Mouse (Mus musculus) inflammation-experienced regulatory T-cells, adult 6 months (primary cell): ENCODE data around the gene Dpf1. TPM values are rescaled to one million over a fixed set of nuclear protein-coding genes. Genes with fewer than 3 reads are reported as not detected.
A peak's percentile ranks its signal among the peaks of the same experiment; 100 is the strongest.

Experiments
- ATAC-seq: one replicate; pipeline ENCODE4 v1.8.0; 2017
- polyA plus RNA-seq, 3 experiments: library from polyadenylated mRNA; unstranded; fragments of 100-300 nt; shearing (Covaris generic); gene quantifications; one replicate each; pipeline ENCODE4 v1.2.1; 2017

Dpf1 gene
- polyA plus RNA-seq, 3 experiments from 2014 or later: 0.13 to 1.2 TPM; not detected in 1

GRCm38 (mm10) chr7:29288942-29289638, 14.7 kb upstream of the Dpf1 start, which contains the start of gene Ppp1r14a:
Gene Ppp1r14a, plus strand, starts transcription at chr7:29289308.
- ATAC-seq: no peak

- no peak for ATAC-seq
These were observed 13.9 kb upstream of the Dpf1 start for GRCm38 (mm10) chr7:29289856-29290255.

GRCm38 (mm10) chr7:29290691-29291485, 12.9 kb upstream of the Dpf1 start:
- no peak for ATAC-seq

DNA sequence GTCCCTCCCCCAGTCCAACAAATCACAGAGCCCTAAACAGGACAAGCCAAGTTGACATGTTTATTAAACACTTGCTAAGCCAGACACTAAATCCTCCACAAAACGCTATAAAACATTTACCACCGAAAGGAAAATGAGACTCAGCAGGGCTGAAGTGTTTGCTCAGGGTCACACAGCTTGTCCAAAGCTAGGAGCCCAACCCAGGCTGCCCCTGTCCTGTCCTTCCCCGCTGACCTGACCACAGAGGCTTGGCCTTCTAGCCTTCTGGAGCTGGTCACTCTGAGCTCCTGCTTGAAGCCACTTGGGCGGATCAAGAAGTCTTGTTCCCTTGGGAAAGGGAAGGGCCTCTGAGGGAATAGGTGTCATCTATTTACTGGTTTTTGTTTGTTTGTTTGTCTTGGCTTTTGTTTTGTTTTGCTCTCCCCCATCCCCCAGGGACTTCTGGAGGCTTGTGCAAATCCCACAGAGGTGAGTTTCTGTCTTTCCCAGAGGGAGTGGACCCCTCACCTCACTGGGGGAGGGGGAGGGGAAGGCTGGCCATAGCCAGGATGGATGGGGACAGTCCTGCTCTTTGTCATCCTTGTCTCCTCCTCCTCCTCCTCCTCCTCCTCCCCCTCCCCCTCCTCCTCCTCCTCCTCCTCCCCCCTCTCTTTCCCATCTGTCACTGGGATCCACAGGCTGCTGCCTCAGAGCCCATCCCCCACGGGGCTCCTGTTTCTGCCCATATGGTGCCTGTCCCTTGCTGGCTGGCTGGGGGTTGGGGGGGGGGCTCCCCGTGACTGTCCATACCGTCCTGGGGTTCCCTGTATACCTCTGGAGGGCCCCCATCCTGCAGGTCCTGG, 11.9 kb upstream of the Dpf1 start:
- no peak for ATAC-seq

GRCm38 (mm10) chr7:29292458-29293098, 11.2 kb upstream of the Dpf1 start:
- ATAC-seq: no peak

DNA sequence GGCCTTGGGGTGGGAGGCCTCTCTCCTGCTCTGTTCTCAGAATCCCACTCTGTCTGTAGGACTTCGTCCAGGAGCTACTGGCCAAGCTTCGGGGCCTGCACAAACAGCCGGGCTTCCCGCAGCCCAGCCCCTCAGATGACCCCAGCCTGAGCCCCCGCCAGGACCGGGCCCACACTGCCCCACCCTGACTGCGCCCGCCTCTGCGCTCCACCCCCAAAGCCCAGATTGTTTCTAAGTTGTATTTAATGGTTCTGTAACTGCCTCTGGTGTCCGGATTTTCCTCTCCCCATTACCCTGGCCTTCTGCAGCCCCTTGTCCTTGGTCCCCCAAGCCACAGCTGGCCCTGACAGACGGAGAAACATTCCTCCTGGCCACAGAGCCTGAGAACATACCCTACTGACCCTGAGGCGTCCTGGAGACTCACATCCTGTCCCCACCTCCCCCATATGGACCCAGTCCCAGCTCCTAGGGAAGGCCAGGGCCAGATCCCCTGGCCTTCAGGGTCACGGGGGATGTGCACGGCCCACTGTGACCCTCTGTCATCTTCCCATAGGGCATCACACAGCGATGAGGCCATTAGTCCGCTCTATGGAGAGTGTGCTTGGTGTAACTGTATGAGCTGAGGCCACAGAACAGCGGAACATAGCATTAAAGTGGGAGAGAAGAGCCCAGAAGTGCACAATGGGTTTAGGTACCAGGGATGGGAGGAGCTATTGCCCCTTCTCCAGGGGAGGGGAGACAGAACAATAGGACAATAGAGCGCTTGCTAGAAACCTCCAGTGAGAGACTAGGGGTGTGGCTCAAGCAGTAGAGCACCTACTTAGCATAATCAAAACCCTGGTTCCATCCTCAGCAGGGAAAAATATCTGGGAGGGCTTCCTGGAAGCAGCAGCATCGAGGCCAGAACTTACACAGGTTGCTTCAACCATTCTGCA, 10.4 kb upstream of the Dpf1 start:
- ATAC-seq: no peak

GRCm38 (mm10) chr7:29294111-29294761, 9.5 kb upstream of the Dpf1 start:
- ATAC-seq: no peak

- ATAC-seq: no peak
These were observed 7.7 kb upstream of the Dpf1 start for GRCm38 (mm10) chr7:29295861-29296647.

- ATAC-seq: peak; percentile 78
These were observed 6.8 kb upstream of the Dpf1 start for GRCm38 (mm10) chr7:29296998-29297397.

DNA sequence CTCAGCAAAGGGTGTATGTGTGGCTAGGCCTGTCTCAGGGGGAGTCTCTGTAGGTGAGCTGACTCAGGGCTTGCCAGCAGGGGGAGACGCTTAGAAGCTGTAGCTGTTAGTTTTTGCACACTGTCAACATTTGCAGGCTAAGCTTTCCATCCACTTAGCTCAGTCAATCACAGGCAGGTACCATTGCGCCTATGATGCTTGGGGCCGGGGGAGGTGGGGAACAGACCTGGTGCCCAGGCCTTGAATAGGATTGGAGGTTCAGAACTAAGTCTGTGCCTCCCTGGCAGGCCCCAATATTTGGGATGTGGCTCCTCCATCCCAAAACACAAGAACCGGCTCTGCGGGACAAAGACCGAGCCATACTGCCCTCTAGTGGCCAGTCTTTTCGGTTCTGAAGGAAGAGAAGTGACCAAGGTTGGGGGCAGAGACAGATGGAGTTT, 2.6 kb upstream of the Dpf1 start:
- ATAC-seq: no peak

DNA sequence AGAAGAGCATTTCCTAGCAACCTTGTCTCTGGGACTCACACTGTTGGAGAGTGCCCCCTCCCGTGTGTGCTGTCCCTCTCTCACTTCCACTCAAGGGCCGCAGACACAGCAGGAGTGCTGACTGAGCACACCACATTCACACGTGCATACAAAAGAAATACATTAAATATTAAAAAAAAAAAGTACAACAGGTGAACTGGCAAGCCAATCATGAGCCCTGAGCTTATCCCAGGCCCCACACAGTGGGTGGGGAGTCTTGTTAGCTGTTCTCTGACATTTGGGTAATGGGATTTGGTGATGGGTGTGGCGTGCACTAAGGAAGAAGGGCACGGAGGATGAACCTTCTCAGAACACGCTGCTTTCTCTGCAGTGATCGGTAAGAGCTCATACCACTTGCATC, 1.1 kb upstream of the Dpf1 start:
- ATAC-seq: no peak

- ATAC-seq: no peak
These were observed 912 bp downstream of the Dpf1 start for GRCm38 (mm10) chr7:29304463-29305262.

DNA sequence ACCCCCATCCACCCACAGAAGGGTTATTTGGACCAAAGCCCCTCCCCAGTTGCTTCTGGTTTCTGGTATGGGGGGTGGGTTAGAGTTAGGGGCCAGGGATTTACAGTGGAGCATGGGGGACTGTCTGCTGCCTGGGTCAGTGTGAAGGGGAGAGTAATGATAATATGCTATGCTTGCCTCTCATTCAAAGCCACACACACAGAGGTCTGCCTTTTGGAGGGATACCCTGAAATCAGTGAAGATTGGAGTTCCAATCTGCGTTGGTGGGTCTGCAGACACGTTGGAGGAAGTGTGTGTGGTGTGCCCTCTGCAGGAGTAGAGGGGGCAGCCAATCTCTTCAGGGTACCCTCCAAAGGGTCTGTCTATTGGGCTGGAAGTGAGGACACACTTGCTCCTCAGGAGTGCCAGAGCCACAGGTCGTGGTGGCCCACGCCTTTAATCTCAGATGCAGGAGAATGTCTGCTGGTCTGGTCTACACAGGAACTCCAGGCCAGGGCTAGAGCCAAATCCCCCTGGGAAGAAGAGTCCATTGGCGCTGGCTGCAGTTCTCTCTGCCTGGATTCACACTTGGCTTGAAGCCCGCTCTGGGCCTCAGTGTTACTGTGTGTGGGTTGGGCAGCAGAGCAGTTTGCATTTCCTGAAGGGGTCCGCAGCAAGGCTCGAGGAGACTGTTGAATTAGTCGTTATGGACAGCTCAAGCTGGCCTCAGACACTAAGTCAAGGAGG, 1.7 kb downstream of the Dpf1 start:
- ATAC-seq: no peak

GRCm38 (mm10) chr7:29306108-29306507, 2.4 kb downstream of the Dpf1 start:
- ATAC-seq: no peak

- no peak for ATAC-seq
These were observed 2.9 kb downstream of the Dpf1 start for GRCm38 (mm10) chr7:29306619-29307018.

DNA sequence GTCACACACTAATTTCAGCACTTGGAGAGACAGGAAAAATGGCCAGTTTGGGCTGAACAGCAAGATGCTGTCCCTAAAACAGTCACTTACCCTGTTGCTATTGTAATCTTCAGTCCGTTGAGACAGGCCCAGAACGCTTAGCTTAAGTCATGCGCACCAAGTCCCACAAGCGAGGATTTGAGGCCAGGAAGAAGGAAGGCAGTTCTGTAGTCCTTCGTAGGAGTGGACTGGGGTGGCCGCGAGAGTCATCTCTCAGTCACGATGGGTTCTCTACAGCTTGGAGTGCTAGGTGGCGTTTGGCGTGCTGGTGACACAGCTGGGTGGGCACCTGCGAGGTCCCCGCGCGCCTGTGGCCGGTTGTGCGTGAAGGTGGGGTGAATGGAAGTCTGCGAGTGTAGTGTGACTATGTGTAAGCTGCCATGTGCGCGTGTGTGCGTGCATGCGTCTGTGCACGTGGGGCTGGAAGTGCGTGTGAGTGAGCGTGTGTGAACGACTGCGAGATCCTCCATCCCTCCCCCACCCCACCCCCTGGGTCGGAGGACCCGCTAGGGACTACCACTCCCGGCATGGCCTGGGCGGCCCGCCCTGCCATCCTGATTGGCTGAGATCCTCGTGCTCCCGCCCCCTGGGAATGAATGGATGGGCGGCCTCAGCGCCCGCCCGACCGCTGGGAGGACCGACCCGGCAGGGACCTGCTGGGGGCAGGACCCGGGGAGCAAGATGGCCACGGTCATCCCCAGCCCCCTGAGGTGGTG, 3.8 kb downstream of the Dpf1 start:
- ATAC-seq: peak; percentile 66

GRCm38 (mm10) chr7:29309221-29309721, 5.5 kb downstream of the Dpf1 start:
- peak; percentile 19 for ATAC-seq
